Mouse (Mus musculus) stomach, embryonic 16.5 days (tissue): Measurements from ENCODE around the gene Dpf1. TPM values are rescaled to one million over a fixed set of nuclear protein-coding genes. Genes with fewer than 3 reads are reported as not detected.

ENCODE experiments used
- ATAC-seq: fragments of 200-750 bp; cut with Nextera tagmentation; 2 replicates; pipeline ENCODE4 v1.8.0; 2017; ENCODE audit warnings: moderate number of reproducible peaks, moderate TSS enrichment; ENCODE audit not compliant: insufficient read depth, low FRiP score
- H3K27ac ChIP-seq: fragments of 300-500 bp; sonication (generic); 2 replicates; pipeline ENCODE4 v1.5.1; 2014; ENCODE audit warnings: low read length
- H3K27me3 ChIP-seq: fragments of 300-500 bp; sonication (generic); 2 replicates; pipeline ENCODE4 v1.6.1; 2014; ENCODE audit warnings: low read length, control low read depth, mixed read lengths; ENCODE audit not compliant: control insufficient read depth, insufficient read depth
- H3K36me3 ChIP-seq: fragments of 300-500 bp; sonication (generic); 2 replicates; pipeline ENCODE4 v1.6.1; 2014; ENCODE audit warnings: low read length; ENCODE audit not compliant: control insufficient read depth, insufficient read depth
- H3K4me1 ChIP-seq: fragments of 300-500 bp; sonication (generic); 2 replicates; pipeline ENCODE4 v1.6.1; 2014; ENCODE audit warnings: low read length, control low read depth, mixed read lengths; ENCODE audit not compliant: control insufficient read depth, insufficient read depth
- H3K4me2 ChIP-seq: fragments of 300-500 bp; sonication (generic); 2 replicates; pipeline ENCODE4 v1.6.1; 2014; ENCODE audit warnings: low read depth, low read length, mixed read lengths
- H3K4me3 ChIP-seq: fragments of 300-500 bp; sonication (generic); replicated peaks from 2 replicates; pipeline ENCODE4 v1.5.1; 2014; ENCODE audit warnings: mild to moderate bottlenecking, low read length
- H3K9ac ChIP-seq: fragments of 300-500 bp; sonication (generic); 2 replicates; pipeline ENCODE4 v1.6.1; 2014; ENCODE audit warnings: low read length
- H3K9me3 ChIP-seq: fragments of 300-500 bp; sonication (generic); replicated peaks from 2 replicates; pipeline ENCODE4 v1.6.1; 2016; ENCODE audit warnings: low read length, control low read depth; ENCODE audit not compliant: control insufficient read depth
- WGBS: fragments of 180-500 bp; shearing (Covaris S2); extraction: QIAGEN DNeasy Blood & Tissue Kit; methylation state at CpG from one replicate; pipeline ENCODE4 v1.1.7; 2014; 5-methylcytosine and 5-hydroxymethylcytosine counted together
- polyA plus RNA-seq: library from polyadenylated mRNA; unstranded; fragments of >200 nt; fragmentation: Nextera tagmentation; extraction: Ambion mirVana; gene quantifications from 2 replicates; pipeline ENCODE4 v1.2.1, GENCODE M21; 2015

The Dpf1 gene
- polyA plus RNA-seq, 1 experiment from 2014 or later = 5.9 TPM

- Histone ChIP-seq H3K36me3 (no peaks in the 10 kb centered on the region), H3K27me3 (peaks cover 18% of the 10 kb centered on the region; the same call in 1 of the 2 replicates), H3K27ac (no peak overlapping the region), H3K4me1 (peaks cover 40% of the 10 kb centered on the region), H3K4me3 (peak overlapping the region; percentile 58), H3K9ac (peak overlapping the region; percentile 70; the same call in 1 of the 2 replicates), H3K9me3 (no peaks in the 10 kb centered on the region), H3K4me2 (peak overlapping the region; percentile 97)
- 46% methylated on average over 9 of the region's 9 CpGs for WGBS
- no peak for ATAC-seq
These were observed 1.7 kb downstream of the Dpf1 start for GRCm38 (mm10) chr7:29305263-29305988.

GRCm38 (mm10) chr7:29306108-29306507, 2.4 kb downstream of the Dpf1 start:
- Histone ChIP-seq H3K4me2 (no peak overlapping the region), H3K4me3 (no peak overlapping the region), H3K4me1 (peaks cover 40% of the 10 kb centered on the region), H3K9ac (no peak overlapping the region), H3K36me3 (no peaks in the 10 kb centered on the region), H3K27me3 (peaks cover 18% of the 10 kb centered on the region; the same call in 1 of the 2 replicates), H3K9me3 (no peaks in the 10 kb centered on the region), H3K27ac (no peak overlapping the region)
- WGBS = 69% methylated on average over 7 of the region's 7 CpGs
- no peak for ATAC-seq

- Histone ChIP-seq H3K9me3 (no peaks in the 10 kb centered on the region), H3K36me3 (no peaks in the 10 kb centered on the region), H3K27ac (no peak overlapping the region), H3K4me3 (no peak overlapping the region), H3K4me2 (0 out of 2 replicates have a peak overlapping the region, but pooled peaks have one; percentile 99), H3K27me3 (peaks cover 18% of the 10 kb centered on the region; the same call in 1 of the 2 replicates), H3K9ac (no peak overlapping the region), H3K4me1 (peaks cover 40% of the 10 kb centered on the region)
- no peak for ATAC-seq
- WGBS = 33% methylated on average over 7 of the region's 7 CpGs
These were observed 2.9 kb downstream of the Dpf1 start for GRCm38 (mm10) chr7:29306619-29307018.

DNA sequence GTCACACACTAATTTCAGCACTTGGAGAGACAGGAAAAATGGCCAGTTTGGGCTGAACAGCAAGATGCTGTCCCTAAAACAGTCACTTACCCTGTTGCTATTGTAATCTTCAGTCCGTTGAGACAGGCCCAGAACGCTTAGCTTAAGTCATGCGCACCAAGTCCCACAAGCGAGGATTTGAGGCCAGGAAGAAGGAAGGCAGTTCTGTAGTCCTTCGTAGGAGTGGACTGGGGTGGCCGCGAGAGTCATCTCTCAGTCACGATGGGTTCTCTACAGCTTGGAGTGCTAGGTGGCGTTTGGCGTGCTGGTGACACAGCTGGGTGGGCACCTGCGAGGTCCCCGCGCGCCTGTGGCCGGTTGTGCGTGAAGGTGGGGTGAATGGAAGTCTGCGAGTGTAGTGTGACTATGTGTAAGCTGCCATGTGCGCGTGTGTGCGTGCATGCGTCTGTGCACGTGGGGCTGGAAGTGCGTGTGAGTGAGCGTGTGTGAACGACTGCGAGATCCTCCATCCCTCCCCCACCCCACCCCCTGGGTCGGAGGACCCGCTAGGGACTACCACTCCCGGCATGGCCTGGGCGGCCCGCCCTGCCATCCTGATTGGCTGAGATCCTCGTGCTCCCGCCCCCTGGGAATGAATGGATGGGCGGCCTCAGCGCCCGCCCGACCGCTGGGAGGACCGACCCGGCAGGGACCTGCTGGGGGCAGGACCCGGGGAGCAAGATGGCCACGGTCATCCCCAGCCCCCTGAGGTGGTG, 3.8 kb downstream of the Dpf1 start:
- WGBS = 2% methylated on average over 42 of the region's 42 CpGs
- peaks cover 40% of the 10 kb centered on the region for H3K4me1 ChIP-seq
- no peaks in the 10 kb centered on the region for H3K36me3 ChIP-seq
- no peak overlapping the region; the same call in 1 of the 2 replicates for H3K27ac ChIP-seq
- peak; percentile 88 for ATAC-seq
- peak overlapping the region; percentile 99 for H3K4me2 ChIP-seq
- H3K4me3 ChIP-seq = peak overlapping the region; percentile 68
- H3K9me3 ChIP-seq = no peaks in the 10 kb centered on the region
- H3K9ac ChIP-seq = peak overlapping the region; percentile 70
- peaks cover 18% of the 10 kb centered on the region; the same call in 1 of the 2 replicates for H3K27me3 ChIP-seq

DNA sequence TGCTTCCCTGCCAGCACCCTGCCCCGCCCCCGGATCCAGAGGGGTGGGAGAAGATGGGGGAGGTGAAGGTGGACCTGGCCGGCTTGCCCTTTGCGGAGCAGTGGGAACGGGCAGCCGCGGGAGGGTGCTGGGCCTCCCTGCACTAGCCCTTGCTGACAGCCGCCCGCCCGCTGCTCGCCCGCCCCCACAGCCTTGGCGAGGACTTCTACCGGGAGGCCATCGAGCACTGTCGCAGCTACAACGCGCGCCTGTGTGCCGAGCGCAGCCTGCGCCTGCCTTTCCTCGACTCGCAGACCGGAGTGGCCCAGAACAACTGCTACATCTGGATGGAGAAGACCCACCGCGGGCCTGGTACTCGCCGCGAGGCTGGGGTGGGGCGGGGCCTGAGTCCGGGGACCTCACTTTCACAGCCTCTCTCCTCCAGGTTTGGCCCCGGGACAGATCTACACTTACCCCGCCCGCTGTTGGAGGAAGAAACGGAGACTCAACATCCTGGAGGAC, 5.5 kb downstream of the Dpf1 start:
- H3K27ac ChIP-seq = no peak overlapping the region
- no peaks in the 10 kb centered on the region for H3K36me3 ChIP-seq
- under 1% methylated on average over 36 of the region's 36 CpGs for WGBS
- peak; percentile 11; the same call in 1 of the 2 replicates for ATAC-seq
- H3K9me3 ChIP-seq = no peaks in the 10 kb centered on the region
- peaks cover 36% of the 10 kb centered on the region for H3K4me1 ChIP-seq
- H3K9ac ChIP-seq = peak overlapping the region; percentile 79
- peak overlapping the region; percentile 96 for H3K4me2 ChIP-seq
- peaks cover 13% of the 10 kb centered on the region; the same call in 1 of the 2 replicates for H3K27me3 ChIP-seq
- H3K4me3 ChIP-seq = peak overlapping the region; percentile 53

- H3K36me3 ChIP-seq = no peaks in the 10 kb centered on the region
- H3K4me3 ChIP-seq = peak overlapping the region; percentile 53
- peaks cover 12% of the 10 kb centered on the region; the same call in 1 of the 2 replicates for H3K27me3 ChIP-seq
- peak overlapping the region; percentile 79 for H3K9ac ChIP-seq
- H3K9me3 ChIP-seq = no peaks in the 10 kb centered on the region
- H3K4me2 ChIP-seq = peak overlapping the region; percentile 96
- 8% methylated on average over 5 of the region's 5 CpGs for WGBS
- peaks cover 31% of the 10 kb centered on the region for H3K4me1 ChIP-seq
- no peak for ATAC-seq
- H3K27ac ChIP-seq = no peak overlapping the region
These were observed 6.0 kb downstream of the Dpf1 start for GRCm38 (mm10) chr7:29309749-29310148.

GRCm38 (mm10) chr7:29313051-29313450, 9.3 kb downstream of the Dpf1 start:
- Histone ChIP-seq H3K27ac (no peak overlapping the region), H3K4me1 (peaks cover 32% of the 10 kb centered on the region), H3K4me2 (no peak overlapping the region), H3K9ac (no peak overlapping the region), H3K4me3 (no peak overlapping the region), H3K36me3 (no peaks in the 10 kb centered on the region), H3K9me3 (no peaks in the 10 kb centered on the region), H3K27me3 (peaks cover 3% of the 10 kb centered on the region; the same call in 1 of the 2 replicates)
- WGBS = 36% methylated on average over 9 of the region's 9 CpGs
- ATAC-seq = no peak

DNA sequence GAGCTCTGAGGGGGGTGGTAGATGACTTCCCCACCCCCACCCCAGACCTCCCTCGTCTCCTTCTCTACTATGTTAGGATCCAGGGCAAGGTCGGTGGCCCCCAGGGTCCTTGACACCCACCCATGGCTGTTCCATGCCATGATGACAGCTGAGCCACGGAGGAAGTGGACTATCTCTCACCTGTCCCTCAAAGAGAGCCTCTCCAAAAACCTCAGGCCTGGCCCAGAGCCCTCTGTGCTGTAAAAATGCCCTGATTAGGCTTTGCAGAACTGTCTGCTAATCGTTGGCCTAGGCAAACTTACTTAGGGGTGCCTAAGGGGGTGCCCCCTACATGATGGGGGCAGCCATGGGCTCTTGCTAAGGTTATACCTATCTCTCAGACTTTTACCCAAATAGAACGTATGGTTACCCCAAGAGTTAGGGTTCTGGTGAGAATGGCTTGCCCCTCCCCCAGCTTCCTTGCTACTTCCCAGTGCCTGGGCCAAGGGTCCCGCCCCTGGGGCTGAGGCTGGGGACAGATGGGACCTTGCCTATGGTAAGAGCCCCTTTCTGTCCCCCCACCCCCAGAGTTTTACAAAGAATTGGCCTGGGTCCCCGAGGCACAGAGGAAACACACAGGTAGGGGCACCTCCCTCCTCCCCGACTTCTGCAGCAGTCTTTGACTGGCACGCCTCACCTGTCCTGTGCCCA, 10.0 kb downstream of the Dpf1 start:
- H3K4me2 ChIP-seq = no peak overlapping the region
- H3K9me3 ChIP-seq = no peaks in the 10 kb centered on the region
- no peak overlapping the region for H3K4me3 ChIP-seq
- peaks cover 34% of the 10 kb centered on the region for H3K4me1 ChIP-seq
- no peaks in the 10 kb centered on the region for H3K36me3 ChIP-seq
- WGBS = 51% methylated on average over 9 of the region's 9 CpGs
- H3K27me3 ChIP-seq = peaks cover 3% of the 10 kb centered on the region; the same call in 1 of the 2 replicates
- ATAC-seq = no peak
- H3K9ac ChIP-seq = no peak overlapping the region
- H3K27ac ChIP-seq = no peak overlapping the region
